Mouse (Mus musculus) ovary, postnatal 10 days (tissue): ENCODE data around the gene Phactr1.

Experiments
- DNase-seq: peaks from one replicate; pipeline ENCODE4 v3.0.0; 2022; ENCODE audit warnings: low spot score

Gene Phactr1

DNA sequence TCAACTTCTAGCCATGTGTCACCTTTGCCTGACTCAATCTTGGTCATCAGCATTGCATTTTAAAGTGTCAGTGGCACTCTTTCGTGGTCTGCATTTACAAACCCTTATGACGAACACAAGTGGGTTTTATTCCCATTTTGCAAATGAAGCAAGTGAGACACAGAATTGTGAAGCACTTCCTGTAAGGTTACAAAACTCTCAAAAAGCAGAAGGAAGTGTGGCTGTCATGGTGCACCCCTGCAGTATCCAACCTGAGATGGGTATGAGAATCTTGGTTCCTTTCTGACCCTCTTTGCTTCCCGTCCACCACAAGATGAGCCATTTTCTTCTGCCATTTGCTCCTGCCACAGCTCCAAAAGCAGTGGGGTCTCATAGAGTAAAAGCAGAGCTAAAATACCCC lies 295.7 kb downstream of the Phactr1 start:
- no peak for DNase-seq

DNA sequence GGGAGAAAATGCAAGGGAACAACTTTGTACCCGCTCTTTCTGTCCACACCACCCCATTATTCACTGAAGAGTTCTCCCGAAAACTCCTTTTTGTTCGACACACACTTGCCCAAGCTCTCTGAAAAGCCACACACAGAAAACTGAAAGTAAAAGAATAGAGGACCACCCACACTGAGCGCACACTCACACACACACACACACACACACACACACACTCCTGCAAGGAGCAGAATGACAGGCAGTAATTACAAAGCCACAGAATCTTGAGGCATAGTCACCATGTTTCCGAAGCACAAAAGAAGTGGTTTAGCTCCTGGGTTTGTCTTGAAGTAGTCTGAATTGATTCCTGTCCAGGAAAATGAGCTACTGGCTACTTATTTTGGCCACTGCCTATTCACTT lies 296.5 kb downstream of the Phactr1 start:
- no peak for DNase-seq

DNA sequence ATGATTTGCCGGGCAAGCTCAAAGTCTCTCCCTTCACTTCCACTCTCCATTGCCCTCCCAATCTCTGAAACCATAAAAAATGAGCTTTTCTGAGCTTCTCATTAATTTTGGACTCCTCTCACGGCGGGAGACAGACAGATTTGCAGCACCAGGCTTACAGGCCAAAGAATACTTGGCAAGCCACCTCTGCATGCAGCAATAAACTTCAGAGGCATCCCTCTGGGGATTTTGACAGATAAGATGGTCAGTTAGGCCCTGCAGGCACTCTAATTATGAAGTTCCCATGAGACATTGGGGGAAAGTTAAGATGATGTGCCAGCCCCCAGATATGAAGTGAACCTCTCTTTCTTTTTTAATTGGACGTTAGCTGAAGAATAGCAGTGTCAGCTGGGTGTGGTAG lies 300.2 kb downstream of the Phactr1 start:
- DNase-seq = no peak

DNA sequence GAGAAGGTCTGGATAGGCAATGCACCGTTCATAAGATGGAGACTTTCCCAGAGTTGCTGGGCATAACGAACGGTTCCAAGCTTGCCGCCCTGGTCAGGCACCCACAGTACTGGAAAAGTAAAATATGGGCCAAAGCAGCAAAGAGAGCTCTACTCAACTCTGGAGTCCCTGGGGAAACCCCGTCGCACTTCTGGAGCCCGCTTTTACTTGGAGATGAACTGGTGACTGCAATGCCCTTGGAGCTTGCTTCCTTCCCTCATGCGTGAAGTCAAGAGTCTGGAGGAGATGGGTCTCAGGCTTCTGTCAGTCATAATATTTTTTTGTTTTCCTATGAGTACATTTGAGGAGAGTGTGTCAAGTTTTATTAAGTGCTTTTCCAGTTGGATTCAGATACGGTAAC lies 302.2 kb downstream of the Phactr1 start:
- DNase-seq = no peak

DNA sequence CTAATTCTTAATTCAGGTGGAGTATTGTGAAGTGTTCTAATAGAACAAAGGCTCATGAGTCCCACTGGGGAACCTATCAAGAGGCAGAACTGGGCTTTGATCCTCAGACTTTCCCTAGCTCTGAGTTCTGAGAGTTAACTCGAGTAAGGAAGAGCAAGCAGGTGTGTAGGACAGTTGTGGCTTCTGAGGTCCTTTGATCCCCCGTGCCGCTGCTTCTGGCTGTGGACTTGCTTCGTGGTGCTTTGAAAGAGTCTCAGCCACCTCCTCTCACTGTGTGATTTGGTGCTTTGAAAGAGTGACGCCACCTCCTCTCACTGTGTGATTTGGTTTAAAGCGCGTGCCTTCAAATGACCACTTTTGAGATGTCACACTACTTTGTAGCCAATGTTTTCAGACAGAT lies 305.4 kb downstream of the Phactr1 start:
- no peak for DNase-seq

DNA sequence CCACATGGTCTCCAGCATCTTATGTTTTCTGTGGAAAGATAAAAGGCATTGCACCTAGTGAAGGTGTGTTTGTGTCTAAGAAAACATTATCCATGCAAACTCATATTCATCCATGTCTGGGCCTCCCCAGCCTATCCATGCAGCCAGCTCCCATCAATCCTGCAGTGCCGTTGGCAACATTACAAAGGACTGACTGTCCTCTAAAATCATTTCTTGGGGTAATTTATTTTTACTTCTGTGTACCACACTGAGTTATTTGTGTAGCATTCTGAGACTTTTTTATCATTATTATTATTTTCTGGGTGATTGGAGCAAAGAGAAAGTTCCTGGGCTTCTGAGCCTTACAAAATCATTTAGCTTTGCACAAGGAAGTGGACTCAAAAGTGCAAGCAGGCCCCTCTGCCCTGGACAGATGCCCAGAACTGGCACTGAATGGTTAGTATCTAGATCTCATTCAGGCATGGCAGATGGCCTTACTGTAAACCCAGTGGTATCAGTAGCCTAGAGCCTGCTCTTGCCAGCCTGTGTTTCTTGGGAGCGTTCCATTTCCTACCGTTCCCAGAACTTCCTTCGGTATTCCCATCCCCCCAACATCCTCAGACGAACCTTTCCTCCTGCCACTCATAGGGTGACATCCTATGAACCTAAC lies 307.6 kb downstream of the Phactr1 start:
- no peak for DNase-seq

DNA sequence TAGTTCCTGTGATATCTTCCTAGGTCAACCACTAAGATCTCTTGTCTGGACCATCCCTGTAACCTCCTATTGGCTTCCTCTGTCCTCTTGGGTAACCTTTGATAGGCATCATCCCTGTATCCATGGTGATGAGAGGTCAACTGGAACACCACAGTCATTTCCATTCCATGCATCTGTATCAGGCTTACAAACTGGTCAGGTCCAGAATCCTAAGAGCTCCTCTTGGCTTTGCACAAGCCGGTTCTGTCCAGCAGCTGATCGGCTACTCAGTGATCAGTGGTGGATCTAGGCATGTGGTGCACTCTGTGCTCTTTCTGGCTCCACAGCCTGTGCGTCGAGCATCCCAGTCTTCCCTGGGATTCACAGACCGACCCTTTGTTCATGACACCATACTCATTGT lies 309.1 kb downstream of the Phactr1 start:
- DNase-seq = no peak

DNA sequence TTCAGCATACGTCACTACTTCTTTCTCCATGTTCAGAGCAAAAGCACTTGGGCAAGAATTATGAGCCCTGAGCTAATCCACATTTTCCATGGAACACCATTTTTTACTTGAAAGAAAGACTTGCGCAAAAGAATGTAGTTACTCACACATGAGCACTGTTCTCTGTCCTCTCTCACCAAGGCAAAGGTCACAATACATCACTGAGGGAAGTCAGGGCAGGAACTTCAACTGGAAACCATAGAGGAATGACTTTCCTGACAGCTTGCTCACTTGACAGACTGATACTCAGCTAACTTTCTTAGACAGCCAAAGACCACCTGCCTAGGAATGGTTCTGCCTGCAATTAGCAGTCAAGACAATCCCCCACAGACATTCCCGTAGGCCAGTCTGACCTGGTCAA lies 309.6 kb downstream of the Phactr1 start:
- no peak for DNase-seq

DNA sequence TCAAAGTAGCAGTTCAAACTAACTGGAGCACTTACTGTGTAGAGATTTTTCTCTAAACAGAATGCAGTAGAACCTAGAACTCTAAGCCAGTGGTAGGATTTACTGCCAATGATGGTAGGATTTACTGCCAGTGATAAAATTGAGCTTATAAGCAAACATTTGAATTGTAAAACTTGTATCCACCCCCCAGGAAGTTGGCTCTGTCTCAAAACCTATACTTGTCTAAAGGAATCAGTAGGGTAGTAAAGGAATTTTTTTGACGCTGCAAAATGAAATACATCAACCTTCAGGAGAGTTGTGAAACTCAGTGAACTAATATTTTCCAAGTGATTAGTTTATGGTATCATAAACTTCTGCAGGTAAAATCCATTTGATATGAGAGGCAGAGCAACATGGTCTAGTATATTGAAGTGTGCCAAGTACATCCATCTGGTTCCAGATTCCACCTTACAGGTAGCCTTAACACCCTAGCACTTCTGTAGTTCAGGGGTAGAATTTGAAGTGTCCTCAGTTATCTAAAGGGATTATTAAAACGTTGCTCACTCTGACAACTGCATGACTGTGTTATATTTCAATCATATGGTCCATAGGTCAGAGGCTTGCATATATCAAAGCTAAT lies 310.2 kb downstream of the Phactr1 start:
- DNase-seq = no peak

DNA sequence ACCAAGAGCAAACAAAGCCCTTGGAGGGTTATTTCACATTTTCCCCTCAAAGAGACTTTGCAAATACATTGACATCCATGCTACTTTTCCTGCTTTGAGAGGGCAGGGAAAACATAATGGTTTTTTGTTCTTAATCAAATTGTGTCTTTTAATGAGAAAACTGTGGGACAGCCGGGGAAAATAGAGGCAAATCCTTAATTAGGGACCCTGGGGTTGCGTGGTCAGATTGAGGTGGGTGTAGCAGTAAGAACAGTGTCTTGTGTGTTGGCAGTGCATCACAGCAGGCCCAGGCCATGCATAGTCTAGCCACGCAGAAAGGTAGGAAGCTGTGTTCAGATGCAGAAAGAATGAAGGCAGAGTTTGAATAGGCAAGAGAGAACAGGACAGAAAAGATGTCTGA lies 310.7 kb downstream of the Phactr1 start:
- DNase-seq = no peak

DNA sequence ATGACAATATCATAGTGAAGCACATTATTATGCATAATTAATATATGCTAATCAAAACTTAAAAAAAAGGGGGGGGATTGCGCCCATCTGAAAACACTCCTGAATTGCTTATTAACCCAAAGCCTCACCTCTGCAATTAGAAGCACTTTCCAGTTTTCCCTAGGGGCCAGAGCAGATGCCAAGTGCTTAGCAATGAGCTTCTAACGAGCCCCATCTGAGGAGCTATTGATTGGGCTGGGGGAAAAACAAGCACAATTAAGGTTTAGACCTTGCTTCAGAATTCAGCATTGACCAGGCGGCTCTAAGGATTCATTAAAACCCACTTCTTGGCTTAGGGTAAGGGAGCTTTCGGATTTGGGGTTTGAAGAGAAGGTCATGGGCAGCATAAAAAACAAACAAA lies 311.9 kb downstream of the Phactr1 start:
- DNase-seq = no peak

DNA sequence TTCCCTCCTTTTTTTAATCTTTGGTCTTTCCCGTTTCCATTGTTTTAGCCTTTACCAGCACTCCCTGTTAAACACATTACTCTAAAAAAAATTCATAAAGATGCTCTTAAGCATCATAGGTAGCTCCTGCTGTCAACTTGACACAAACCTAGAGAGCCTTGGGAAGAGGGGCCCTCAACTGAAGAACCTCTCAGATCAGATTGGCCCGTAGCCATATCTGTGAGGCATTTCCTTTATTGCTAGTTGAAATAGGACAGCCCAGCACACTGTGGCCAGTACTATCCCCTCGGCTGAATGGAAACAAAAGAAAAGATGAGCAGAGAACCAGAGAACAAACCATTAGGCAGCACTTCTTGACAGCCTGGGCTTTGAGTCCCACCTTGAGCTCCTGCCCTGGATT lies 313.9 kb downstream of the Phactr1 start:
- no peak for DNase-seq

DNA sequence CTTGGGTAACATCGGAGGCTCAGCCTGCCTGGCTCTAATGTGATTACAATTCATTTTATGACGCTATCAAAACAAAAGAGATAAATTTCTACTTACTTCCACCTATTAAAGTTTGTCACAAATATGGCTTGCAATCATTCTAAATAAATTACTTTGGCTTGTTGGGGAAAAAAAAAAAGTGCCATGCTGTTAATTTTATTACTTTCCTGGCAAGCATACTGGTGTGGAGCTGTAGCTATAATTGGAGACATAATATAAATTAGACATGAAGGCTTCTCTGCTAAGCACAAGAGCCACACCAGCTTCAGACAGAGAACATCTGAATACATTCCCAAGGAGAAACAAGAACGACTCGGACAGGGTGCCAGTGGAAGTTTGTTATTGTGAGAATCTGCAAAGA lies 315.8 kb downstream of the Phactr1 start:
- no peak for DNase-seq

DNA sequence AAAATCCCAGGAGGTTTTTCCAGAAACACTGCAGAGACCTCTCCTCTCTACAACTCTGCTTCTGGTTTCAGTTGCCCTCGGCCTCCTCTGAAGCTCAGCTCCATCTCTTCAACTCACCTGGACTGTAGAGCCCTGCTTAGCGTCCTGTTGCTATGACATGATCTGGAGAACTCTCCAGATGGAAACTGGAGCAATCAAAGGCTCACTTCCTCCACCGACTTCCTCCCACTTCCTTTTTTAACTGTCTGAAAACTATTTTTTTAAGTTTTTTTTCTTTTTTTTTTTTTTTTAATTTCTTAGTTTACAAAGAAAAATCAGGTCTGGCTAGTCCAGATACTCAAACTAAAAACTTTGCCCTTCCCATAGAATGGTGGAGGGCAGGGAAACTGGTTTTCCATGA lies 318.9 kb downstream of the Phactr1 start:
- DNase-seq = no peak

DNA sequence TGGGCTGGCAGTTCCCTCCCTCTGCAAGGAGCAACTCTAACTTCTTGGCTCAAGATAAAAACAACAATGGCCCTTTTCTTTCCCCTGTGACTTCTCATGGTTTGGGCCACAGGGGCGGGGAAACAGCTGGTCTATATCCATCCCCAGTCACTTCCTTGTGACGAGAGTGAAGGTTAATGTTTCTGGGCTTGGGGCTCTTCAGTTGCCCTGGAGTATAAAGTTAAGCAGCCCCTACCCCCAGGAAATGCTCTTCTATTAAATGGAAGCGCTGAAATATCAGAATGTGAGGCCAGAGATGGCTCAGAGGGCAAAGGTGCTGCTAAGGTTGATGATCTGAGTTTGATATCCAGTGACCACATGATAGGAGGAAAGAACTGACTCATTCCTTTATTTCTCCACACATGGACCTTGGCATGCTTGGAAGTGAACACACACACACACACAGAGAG lies 324.7 kb downstream of the Phactr1 start:
- DNase-seq = no peak

DNA sequence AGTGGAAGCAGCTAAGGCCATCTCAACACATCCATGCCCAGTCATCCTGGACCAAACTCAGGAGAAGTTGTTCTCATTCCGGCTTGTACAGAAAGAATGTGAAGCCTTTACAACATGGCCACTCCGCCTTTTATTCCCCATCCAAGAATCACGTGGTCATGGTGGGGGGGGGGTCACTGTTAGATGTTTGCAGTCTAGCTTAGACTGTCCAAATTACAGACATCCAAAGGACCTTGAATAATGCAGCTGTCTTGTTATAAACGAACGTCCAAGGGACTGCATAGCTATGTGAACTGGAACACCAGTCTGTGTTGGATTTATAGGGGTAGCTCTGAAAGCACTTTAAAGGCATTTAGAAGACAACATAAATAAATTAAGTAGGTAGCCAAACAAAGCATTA lies 328.0 kb downstream of the Phactr1 start:
- no peak for DNase-seq

DNA sequence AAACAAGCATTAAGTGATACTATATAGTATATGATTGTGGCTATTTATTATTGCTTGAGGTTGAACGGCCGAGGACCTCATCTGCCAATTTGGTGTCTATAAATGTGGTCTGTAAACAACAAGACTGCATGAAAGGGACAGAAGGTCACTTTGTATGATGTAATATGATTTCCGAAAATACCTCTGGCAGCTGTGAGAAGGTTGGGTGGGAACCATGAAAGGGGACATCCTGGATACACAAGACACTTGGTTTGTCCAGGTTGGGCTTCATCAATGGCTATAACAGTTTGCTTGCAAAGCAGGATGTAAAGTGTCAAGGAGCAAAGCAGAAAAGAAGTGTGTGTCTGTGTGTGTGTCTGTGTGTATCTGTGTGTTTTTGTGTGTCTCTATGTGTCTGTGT lies 329.2 kb downstream of the Phactr1 start:
- no peak for DNase-seq

DNA sequence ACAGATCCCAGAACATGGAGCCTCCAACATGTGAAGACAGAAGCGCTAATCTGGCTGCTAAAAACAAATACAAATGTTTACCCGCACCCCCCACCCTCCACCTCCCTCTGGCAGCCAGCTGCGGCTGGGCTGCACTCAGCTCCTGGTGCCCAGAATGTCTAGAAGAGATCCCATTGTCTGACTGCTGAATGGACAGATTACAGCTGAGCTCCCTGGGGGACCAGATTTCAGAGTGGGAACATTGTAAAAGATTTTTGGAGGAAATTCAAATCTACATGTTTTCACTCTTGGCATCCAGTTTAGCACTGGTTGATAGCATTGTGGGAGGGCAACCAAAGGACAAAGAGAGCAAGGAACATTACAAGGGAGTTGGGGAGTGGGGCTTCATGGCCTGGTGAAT lies 331.1 kb downstream of the Phactr1 start:
- DNase-seq = no peak

DNA sequence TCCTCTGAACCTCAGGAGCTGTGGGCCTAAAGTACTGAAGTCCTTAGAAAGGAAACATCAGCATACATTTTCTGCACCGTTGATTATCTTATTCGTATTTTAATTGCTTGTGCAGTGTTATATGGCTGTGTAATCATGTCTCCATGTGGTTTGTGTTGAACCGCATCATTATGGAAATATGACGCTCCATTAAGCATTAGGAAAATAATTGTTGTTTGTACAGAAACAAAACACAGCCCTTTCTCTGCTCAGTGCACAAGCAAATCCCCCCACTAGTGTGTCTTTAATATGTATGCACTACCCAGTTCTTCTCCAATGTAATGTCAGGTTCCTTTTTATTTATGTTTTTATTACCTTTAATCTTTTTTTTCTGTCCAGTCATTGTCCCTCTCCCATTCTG lies 333.6 kb downstream of the Phactr1 start:
- DNase-seq = no peak

DNA sequence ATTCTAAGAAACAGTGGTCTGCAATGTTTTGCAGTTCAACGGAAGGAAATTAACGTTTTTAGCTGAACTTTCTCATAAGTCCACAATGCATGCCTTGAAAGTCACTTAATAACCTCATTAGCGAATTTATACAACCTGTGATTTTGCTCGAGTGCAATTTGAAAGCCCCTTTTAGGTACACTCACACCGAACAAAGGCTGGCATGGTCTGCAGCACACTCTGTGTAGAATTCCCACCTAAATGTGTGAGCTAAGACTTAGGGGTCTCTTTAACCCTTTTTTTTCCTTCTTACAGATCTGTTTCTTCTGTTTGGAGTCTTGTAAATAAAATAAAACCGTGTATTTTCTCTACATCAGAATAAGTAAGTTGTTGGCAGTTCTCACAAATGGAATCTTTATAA lies 335.3 kb downstream of the Phactr1 start:
- DNase-seq = no peak

DNA sequence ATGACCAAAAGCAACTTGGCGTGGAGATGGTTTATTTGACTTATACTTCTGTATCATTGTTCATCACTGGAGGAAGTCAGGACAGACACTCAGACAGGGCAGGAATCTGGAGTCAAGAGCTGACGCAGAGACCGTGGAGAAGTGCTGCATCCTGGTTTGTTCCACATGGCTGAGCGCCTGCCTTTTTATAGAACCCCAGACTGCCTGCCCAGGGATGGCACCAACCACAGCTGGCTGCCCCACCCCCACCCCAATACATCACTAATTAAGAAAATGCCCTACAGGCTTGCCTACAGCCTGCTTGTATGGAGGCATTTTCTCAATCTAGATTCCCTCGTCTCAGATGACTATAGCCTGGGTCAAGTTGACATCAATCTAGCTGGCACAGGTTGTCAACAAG lies 338.4 kb downstream of the Phactr1 start:
- no peak for DNase-seq

DNA sequence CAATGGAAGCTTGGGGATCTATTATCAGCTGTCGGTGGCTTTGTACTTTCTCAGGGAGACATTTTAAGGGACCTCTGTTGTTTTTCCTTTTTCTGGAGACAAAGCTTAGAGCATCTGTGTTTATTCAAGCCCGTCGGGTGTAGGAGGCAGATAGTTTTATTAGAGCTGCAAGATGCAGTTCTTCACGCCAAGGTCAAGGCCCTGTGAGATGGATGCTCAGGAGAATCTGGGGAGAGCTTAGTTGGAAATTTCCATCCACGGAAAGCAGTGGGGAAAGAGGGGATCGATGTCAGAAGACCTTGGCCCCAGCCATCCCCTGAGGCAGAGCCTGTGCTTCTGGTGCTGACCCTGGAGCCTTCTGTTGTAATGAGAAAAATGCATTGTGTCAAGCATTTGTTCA lies 340.6 kb downstream of the Phactr1 start:
- no peak for DNase-seq

DNA sequence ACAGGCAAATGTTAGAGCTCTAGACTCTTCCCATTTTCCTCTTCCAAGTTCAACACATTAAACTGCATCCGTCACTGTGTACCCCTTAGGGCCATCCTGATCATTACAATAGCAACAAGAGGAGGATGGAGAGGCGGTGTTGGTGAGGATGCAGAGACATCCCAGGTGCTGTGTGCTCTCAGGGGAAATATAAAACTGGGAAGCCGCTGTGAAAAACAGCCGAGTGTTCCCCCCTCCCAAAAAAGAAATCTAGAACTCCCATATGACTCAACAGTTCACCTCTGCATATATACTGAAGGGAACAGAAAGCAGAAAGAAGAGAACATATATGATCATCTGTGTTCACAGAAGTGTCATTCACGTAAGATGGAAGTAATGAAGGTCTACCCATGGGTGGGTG lies 342.6 kb downstream of the Phactr1 start:
- DNase-seq = no peak

DNA sequence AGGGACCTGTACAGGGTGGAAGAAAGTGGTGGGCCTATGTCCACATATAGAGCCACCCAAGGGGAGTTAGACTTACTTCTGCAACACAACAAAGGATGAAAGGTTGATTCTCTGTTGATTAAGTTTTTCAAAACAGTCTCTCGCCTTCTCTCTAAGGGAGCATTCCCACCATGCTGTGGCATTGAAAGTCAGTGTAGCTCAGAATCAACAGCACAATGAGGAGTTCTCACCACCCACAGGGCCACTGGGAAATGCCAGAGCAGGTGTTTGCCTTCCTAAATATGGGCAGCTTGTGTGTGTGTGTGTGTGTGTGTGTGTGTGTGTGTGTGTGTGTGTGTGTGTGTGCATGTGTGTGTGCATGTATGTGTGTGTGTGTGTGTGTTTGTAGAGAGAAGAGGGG lies 347.1 kb downstream of the Phactr1 start:
- no peak for DNase-seq
